Mouse (Mus musculus): ENCODE measurements around the gene Zfp958. TPM values are rescaled to one million over a fixed set of nuclear protein-coding genes. Genes with fewer than 3 reads are reported as not detected.
"Not testable (repeated sequence)": the region's sequence is repeated elsewhere in the genome, so short reads cannot be mapped to it uniquely, and the experiment has no call there.

Gene Zfp958
- total and polyA plus RNA-seq, 3 experiments, result 10.4 to 38.7 (median 15.6) TPM

- H3K27me3 ChIP-seq (replicated peaks), result no peaks in the 10 kb centered on the region
- no peak overlapping the region for H3K4me2 ChIP-seq (ENCODE audit: insufficient read depth, low read depth, poor library complexity, severe bottlenecking)
- dilution Hi-C loops (cut with MboI; ENCODE audit: extremely low pct_ligation_motif_present, extremely low pct_unique_long_range_greater_than_20kb, low sequenced_read_pairs) (no loop called here), in situ Hi-C loops (cut with MboI; ENCODE audit: low pct_ligation_motif_present, low pct_unique_long_range_greater_than_20kb, low sequenced_read_pairs) (no loop called here)
- peaks cover 14% of the 10 kb centered on the region for H3K79me2 ChIP-seq (replicated peaks; ENCODE audit: control insufficient read depth, extremely low read depth, insufficient read depth, poor library complexity, severe bottlenecking)
- H3K36me3 ChIP-seq (replicated peaks in 1 of 2; ENCODE audit: control insufficient read depth in 1 of 2, insufficient read depth in 1 of 2, low read length in 1 of 2), result peaks cover 39 to 93% of the 10 kb centered on the region in 2 experiments
- H3K4me1 ChIP-seq (ENCODE audit: control insufficient read depth in 1 of 2, insufficient read depth in 2 of 2), result no peaks in the 10 kb centered on the region
- no peak overlapping the region for H3K9ac ChIP-seq (ENCODE audit: insufficient read depth, low read depth)
- peak; percentile 45 for DNase-seq (ENCODE audit: extremely low read depth)
- H3K9me3 ChIP-seq (replicated peaks; ENCODE audit: low read length), result peaks cover 68% of the 10 kb centered on the region
- H3K27ac ChIP-seq (ENCODE audit: insufficient read depth, low read depth), result no peak overlapping the region
- TF ChIP-seq IRF4 (IDR thresholded peaks at IDR 0.05; ENCODE audit: low read depth, low read length), result peak; percentile 59
- TF ChIP-seq BHLHE40 (IDR thresholded peaks at IDR 0.05; ENCODE audit: low read depth, low read length), result peak; percentile 61
- no peak for TF ChIP-seq E2F4 (IDR thresholded peaks at IDR 0.05; ENCODE audit: insufficient replicate concordance, low read depth, low read length)
- TF ChIP-seq EP300 (IDR thresholded peaks at IDR 0.05; ENCODE audit: low read length), result peak; percentile 41; the same call in 1 of the 2 replicates
- no peak for TF ChIP-seq PAX5 (IDR thresholded peaks at IDR 0.05; ENCODE audit: low read length)
- H3K4me3 ChIP-seq (replicated peaks in 1 of 3; ENCODE audit: low read depth in 2 of 3, low read length in 2 of 3, poor library complexity in 1 of 3), result peak overlapping the region in 1 of 3 experiments; percentile 15
Observed at GRCm38 (mm10) chr8:4627349-4627748, 14.4 kb downstream of the Zfp958 start.

GRCm38 (mm10) chr8:4637071-4637470, 24.1 kb downstream of the Zfp958 start:
- Histone ChIP-seq H3K36me3 (replicated peaks in 1 of 2; ENCODE audit: control insufficient read depth in 1 of 2, insufficient read depth in 1 of 2, low read length in 1 of 2) (peaks cover 0 to 61% of the 10 kb centered on the region in 2 experiments), H3K79me2 (replicated peaks; ENCODE audit: control insufficient read depth, extremely low read depth, insufficient read depth, poor library complexity, severe bottlenecking) (no peaks in the 10 kb centered on the region), H3K4me2 (ENCODE audit: insufficient read depth, low read depth, poor library complexity, severe bottlenecking) (no peak overlapping the region), H3K9me3 (replicated peaks; ENCODE audit: low read length) (peaks cover 4% of the 10 kb centered on the region), H3K27me3 (replicated peaks) (no peaks in the 10 kb centered on the region), H3K27ac (ENCODE audit: insufficient read depth, low read depth) (no peak overlapping the region), H3K4me3 (replicated peaks in 1 of 3; ENCODE audit: low read depth in 2 of 3, low read length in 2 of 3, poor library complexity in 1 of 3) (no peak overlapping the region), H3K9ac (ENCODE audit: insufficient read depth, low read depth) (no peak overlapping the region), H3K4me1 (ENCODE audit: control insufficient read depth in 1 of 2, insufficient read depth in 2 of 2) (no peaks in the 10 kb centered on the region)
- TF ChIP-seq MAX (IDR thresholded peaks at IDR 0.05; ENCODE audit: low read length) (no peak), MXI1 (IDR thresholded peaks at IDR 0.05; ENCODE audit: low read depth, low read length) (no peak), CTCF (conservative IDR thresholded peaks at IDR 0.05 in 1 of 2, IDR thresholded peaks at IDR 0.05 in 1 of 2; ENCODE audit: low read depth in 2 of 2, low read length in 2 of 2) (peak in 1 of 2 experiments; percentile 48; a peak in 2 of 4 replicates), JUND (conservative IDR thresholded peaks at IDR 0.05; ENCODE audit: low read depth, low read length) (no peak), PAX5 (IDR thresholded peaks at IDR 0.05; ENCODE audit: low read length) (no peak), EP300 (IDR thresholded peaks at IDR 0.05; ENCODE audit: low read length) (no peak), NELFE (IDR thresholded peaks at IDR 0.05; ENCODE audit: low read depth, low read length) (no peak), MAFK (IDR thresholded peaks at IDR 0.05; ENCODE audit: insufficient replicate concordance, low read length) (no peak), RAD21 (IDR thresholded peaks at IDR 0.05; ENCODE audit: low read depth, low read length) (peak; percentile 2; the same call in 1 of the 2 replicates)
- dilution Hi-C loops (cut with MboI; ENCODE audit: extremely low pct_ligation_motif_present, extremely low pct_unique_long_range_greater_than_20kb, low sequenced_read_pairs) (no loop called here), in situ Hi-C loops (cut with MboI; ENCODE audit: low pct_ligation_motif_present, low pct_unique_long_range_greater_than_20kb, low sequenced_read_pairs) (no loop called here)
- no peak for DNase-seq (ENCODE audit: extremely low read depth)

- H3K9me3 ChIP-seq (replicated peaks; ENCODE audit: low read length); H3K4me3 ChIP-seq (replicated peaks in 1 of 3; ENCODE audit: low read depth in 2 of 3, low read length in 2 of 3, poor library complexity in 1 of 3); H3K9ac ChIP-seq (ENCODE audit: insufficient read depth, low read depth); in situ Hi-C loops (cut with MboI; ENCODE audit: low pct_ligation_motif_present, low pct_unique_long_range_greater_than_20kb, low sequenced_read_pairs); H3K4me2 ChIP-seq (ENCODE audit: insufficient read depth, low read depth, poor library complexity, severe bottlenecking); dilution Hi-C loops (cut with MboI; ENCODE audit: extremely low pct_ligation_motif_present, extremely low pct_unique_long_range_greater_than_20kb, low sequenced_read_pairs); H3K4me1 ChIP-seq (ENCODE audit: control insufficient read depth in 1 of 2, insufficient read depth in 2 of 2); H3K27ac ChIP-seq (ENCODE audit: insufficient read depth, low read depth); H3K79me2 ChIP-seq (replicated peaks; ENCODE audit: control insufficient read depth, extremely low read depth, insufficient read depth, poor library complexity, severe bottlenecking); H3K27me3 ChIP-seq (replicated peaks); DNase-seq (ENCODE audit: extremely low read depth): not testable (repeated sequence)
- peaks cover 0 to 29% of the 10 kb centered on the region in 2 experiments for H3K36me3 ChIP-seq (replicated peaks in 1 of 2; ENCODE audit: control insufficient read depth in 1 of 2, insufficient read depth in 1 of 2, low read length in 1 of 2)
Observed at GRCm38 (mm10) chr8:4642974-4643373, 30.0 kb downstream of the Zfp958 start.
